Mouse (Mus musculus) liver, embryonic 14.5 days (tissue): ENCODE results near the gene Letmd1. TPM values are rescaled to one million over a fixed set of nuclear protein-coding genes. Genes with fewer than 3 reads are reported as not detected.
"Not testable (repeated sequence)": the region's sequence is repeated elsewhere in the genome, so short reads cannot be mapped to it uniquely, and the experiment has no call there.

Experiments
- ATAC-seq: fragments of 200-750 bp; cut with Nextera tagmentation; 2 replicates; pipeline ENCODE4 v1.8.0; 2017; ENCODE audit warnings: moderate number of reproducible peaks, mild to moderate bottlenecking, moderate library complexity; ENCODE audit not compliant: insufficient read depth
- DNase-seq, 3 experiments: peaks; one replicate each; pipeline ENCODE4 v3.0.0-alpha.2; 2012 to 2013; ENCODE audit warnings: low read depth in 3 of 3, low spot score in 3 of 3
- H3K27ac ChIP-seq: fragments of 300-500 bp; sonication (generic); 2 replicates; pipeline ENCODE4 v1.5.1; 2014; ENCODE audit warnings: moderate library complexity, mild to moderate bottlenecking, control low read depth, inconsistent platforms
- H3K27me3 ChIP-seq: fragments of 300-500 bp; sonication (generic); 2 replicates; pipeline ENCODE4 v1.6.1; 2014; ENCODE audit warnings: mild to moderate bottlenecking, low read length, moderate library complexity; ENCODE audit not compliant: control insufficient read depth, insufficient read depth
- H3K36me3 ChIP-seq: fragments of 300-500 bp; sonication (generic); replicated peaks from 2 replicates; pipeline ENCODE4 v1.6.1; 2014; ENCODE audit warnings: low read depth; ENCODE audit not compliant: control insufficient read depth, insufficient read depth
- H3K4me1 ChIP-seq, 2 experiments: fragments of 200-500 bp in 1 of 2; fragments of 300-500 bp in 1 of 2; sonication (generic) in 1 of 2; replicated peaks; 2 replicates each; pipeline ENCODE4 v1.6.1; 2012 to 2014; ENCODE audit warnings: antibody characterized with exemption in 1 of 2, inconsistent platforms in 1 of 2, low read length in 1 of 2; ENCODE audit not compliant: control insufficient read depth in 2 of 2, insufficient read depth in 2 of 2
- H3K4me2 ChIP-seq: fragments of 300-500 bp; sonication (generic); 2 replicates; pipeline ENCODE4 v1.6.1; 2014; ENCODE audit warnings: low read depth, mild to moderate bottlenecking, control low read depth, moderate library complexity
- H3K4me3 ChIP-seq, 2 experiments: fragments of 200-500 bp in 1 of 2; fragments of 300-500 bp in 1 of 2; sonication (generic) in 1 of 2; 2 replicates each; pipeline ENCODE4 v1.5.1; 2012 to 2014; ENCODE audit warnings: low read depth in 2 of 2, low read length in 2 of 2, mild to moderate bottlenecking in 2 of 2, control low read depth in 1 of 2, inconsistent platforms in 1 of 2, moderate library complexity in 1 of 2; ENCODE audit not compliant: insufficient read depth in 1 of 2
- H3K9ac ChIP-seq: fragments of 300-500 bp; sonication (generic); replicated peaks from 2 replicates; pipeline ENCODE4 v1.6.1; 2014; ENCODE audit warnings: mild to moderate bottlenecking, control low read depth, moderate library complexity
- H3K9me3 ChIP-seq: fragments of 300-500 bp; sonication (generic); 2 replicates; pipeline ENCODE4 v1.6.1; 2016; ENCODE audit warnings: low read length, mixed read lengths; ENCODE audit not compliant: control insufficient read depth
- CTCF ChIP-seq: IDR thresholded peaks from 2 replicates; pipeline ENCODE4 v1.5.1; 2016; ENCODE audit warnings: antibody characterized with exemption, low read depth, control low read depth
- EP300 ChIP-seq: IDR thresholded peaks from 2 replicates; pipeline ENCODE4 v1.6.1; 2016; ENCODE audit warnings: antibody characterized with exemption, low read depth
- whole genome bisulfite sequencing: fragments of 180-500 bp; shearing (Covaris S2); extraction: QIAGEN DNeasy Blood & Tissue Kit; methylation state at CpG from one replicate; pipeline ENCODE4 v1.1.7; 2014; ENCODE audit not compliant: insufficient replicate concordance; 5-methylcytosine and 5-hydroxymethylcytosine counted together
- polyA plus RNA-seq, 2 experiments: library from polyadenylated mRNA; depleted of rRNA in 1 of 2; stranded (reverse) in 1 of 2; unstranded in 1 of 2; fragments of >200 nt; fragmentation: Nextera tagmentation in 1 of 2; extraction: Ambion mirVana in 1 of 2; gene quantifications; 2 replicates each; pipeline versions ENCODE4 v1.2.1 to v1.2.3; 2012 to 2014

Letmd1 gene
- polyA plus RNA-seq, 2 experiments: 9.5 to 15.2 TPM

DNA sequence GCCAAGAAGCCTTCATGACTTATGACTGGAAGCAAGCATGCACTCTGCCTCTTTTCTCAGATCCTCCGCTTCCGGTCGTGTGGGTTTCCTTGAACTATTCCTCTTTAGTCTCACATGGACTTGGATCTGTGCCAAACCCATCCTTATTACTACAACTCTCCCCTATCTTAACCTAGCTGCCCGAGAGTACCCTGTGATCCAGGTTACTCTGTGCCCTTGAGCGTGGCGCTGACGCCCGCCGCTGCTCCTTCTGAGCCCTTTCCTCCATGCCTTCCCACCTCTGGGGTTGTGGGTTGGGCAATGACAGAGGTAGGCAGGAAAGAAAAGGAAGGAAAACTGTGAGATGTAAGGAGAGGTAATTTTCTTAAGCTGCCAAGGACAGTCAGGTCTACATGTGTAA lies 23.1 kb downstream of the Letmd1 start:
- ATAC-seq (no peak), DNase-seq (no peak)
- Histone ChIP-seq H3K9me3 (no peaks in the 10 kb centered on the region), H3K27ac (no peak overlapping the region), H3K9ac (no peak overlapping the region), H3K4me3 (no peak overlapping the region), H3K27me3 (peaks cover 7% of the 10 kb centered on the region), H3K4me2 (no peak overlapping the region), H3K36me3 (no peaks in the 10 kb centered on the region), H3K4me1 (peaks cover 0 to 8% of the 10 kb centered on the region in 2 experiments; a peak in 2 of 4 replicates)
- WGBS: 90% methylated on average over 9 of the region's 9 CpGs
- TF ChIP-seq EP300: no peak
- no peak for TF ChIP-seq CTCF

DNA sequence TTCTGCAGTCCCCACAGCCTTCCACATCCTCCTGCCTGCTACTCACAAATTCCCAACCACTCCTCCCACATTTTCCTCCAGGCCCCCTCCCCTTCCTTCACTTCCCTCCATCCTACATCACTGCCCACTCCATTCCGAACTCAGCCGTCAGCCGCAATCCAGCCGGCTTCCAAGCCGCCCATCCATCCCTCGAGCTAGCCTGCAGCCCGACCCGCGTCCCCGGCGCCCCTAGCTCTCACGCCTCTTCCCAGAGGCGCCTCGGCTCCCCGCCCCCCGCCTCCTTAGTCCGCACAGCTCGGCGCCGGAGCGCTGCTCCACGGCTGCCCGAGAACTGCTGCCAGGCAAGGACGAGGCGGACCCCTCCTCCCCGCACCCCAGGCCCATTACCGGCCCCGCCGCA lies 25.8 kb downstream of the Letmd1 start:
- DNase-seq: no peak
- TF ChIP-seq EP300: no peak
- TF ChIP-seq CTCF: no peak
- H3K9ac ChIP-seq: peak overlapping the region; percentile 58

DNA sequence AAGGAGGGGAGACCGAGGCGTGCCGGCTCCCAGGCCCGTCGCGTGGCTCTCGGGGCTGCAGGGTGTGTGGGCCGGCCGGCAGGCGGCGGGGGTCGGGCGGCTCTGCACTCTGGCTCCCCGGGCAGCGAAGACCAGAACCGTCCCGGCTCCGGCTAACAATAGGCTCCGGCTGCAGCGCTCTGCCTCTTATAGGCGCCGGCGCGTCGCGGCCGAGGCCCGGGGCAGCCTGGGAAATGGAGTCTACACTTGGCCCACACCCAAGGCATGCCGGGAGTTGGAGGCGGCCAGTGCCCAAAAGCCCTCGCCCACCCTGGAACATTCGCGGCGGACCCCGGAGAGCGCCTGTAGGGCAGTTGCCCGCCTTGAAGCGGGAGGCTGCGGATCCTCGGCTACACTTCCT lies 26.3 kb downstream of the Letmd1 start, which contains the start of gene Csrnp2:
Gene Csrnp2, minus strand, starts transcription at position 387 of the 400 bp plus-strand sequence.
- peaks cover 0 to 8% of the 10 kb centered on the region in 2 experiments; a peak in 2 of 4 replicates for H3K4me1 ChIP-seq
- H3K36me3 ChIP-seq: no peaks in the 10 kb centered on the region
- H3K27ac ChIP-seq: no peak within 1 kb of the TSS
- DNase-seq (peak; percentile 50 to 70 (median 62)), ATAC-seq (peak; percentile 92)
- H3K9ac ChIP-seq: peak within 1 kb of the TSS; percentile 58
- H3K4me2 ChIP-seq: peak within 1 kb of the TSS; percentile 95
- no peaks in the 10 kb centered on the region for H3K9me3 ChIP-seq
- WGBS: under 1% methylated on average over 40 of the region's 40 CpGs
- peaks cover 7% of the 10 kb centered on the region for H3K27me3 ChIP-seq
- no peak for TF ChIP-seq EP300
- no peak for TF ChIP-seq CTCF
- H3K4me3 ChIP-seq: peak within 1 kb of the TSS; percentile 57 to 70

More for the DNA sequence above, 25.8 kb downstream of the Letmd1 start:
- H3K27me3 ChIP-seq: peaks cover 7% of the 10 kb centered on the region
- H3K27ac ChIP-seq: no peak overlapping the region
- peaks cover 0 to 8% of the 10 kb centered on the region in 2 experiments; a peak in 2 of 4 replicates for H3K4me1 ChIP-seq
- no peaks in the 10 kb centered on the region for H3K9me3 ChIP-seq
- no peaks in the 10 kb centered on the region for H3K36me3 ChIP-seq
- peak overlapping the region; percentile 57 to 70 for H3K4me3 ChIP-seq
- ATAC-seq: peak; percentile 59
- peak overlapping the region; percentile 95 for H3K4me2 ChIP-seq
- under 1% methylated on average over 29 of the region's 29 CpGs for WGBS

DNA sequence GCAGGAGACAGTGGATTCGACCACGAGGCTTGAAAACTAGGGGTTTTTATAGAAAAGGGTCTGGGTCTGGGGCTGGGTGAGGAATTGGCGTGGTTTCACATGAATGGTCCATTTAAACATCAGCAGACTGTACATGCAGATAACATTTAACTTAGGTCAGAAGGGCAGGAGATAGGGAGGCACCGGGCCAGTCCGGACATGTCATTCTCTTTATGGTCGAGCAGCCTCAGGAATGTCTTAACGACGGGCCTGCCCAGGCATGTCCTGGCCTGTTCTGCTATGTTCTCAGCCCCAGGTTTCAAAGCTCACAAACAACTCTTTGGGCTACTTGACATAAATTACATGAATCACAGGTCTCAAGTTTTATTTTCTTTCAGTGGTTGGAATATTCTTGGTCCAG lies 30.7 kb downstream of the Letmd1 start:
- not testable (repeated sequence) for ATAC-seq, H3K4me1 ChIP-seq, H3K9ac ChIP-seq, H3K4me3 ChIP-seq, DNase-seq, H3K9me3 ChIP-seq, H3K36me3 ChIP-seq, H3K27ac ChIP-seq, H3K4me2 ChIP-seq, H3K27me3 ChIP-seq
- 67% methylated on average over 8 of the region's 8 CpGs for WGBS

DNA sequence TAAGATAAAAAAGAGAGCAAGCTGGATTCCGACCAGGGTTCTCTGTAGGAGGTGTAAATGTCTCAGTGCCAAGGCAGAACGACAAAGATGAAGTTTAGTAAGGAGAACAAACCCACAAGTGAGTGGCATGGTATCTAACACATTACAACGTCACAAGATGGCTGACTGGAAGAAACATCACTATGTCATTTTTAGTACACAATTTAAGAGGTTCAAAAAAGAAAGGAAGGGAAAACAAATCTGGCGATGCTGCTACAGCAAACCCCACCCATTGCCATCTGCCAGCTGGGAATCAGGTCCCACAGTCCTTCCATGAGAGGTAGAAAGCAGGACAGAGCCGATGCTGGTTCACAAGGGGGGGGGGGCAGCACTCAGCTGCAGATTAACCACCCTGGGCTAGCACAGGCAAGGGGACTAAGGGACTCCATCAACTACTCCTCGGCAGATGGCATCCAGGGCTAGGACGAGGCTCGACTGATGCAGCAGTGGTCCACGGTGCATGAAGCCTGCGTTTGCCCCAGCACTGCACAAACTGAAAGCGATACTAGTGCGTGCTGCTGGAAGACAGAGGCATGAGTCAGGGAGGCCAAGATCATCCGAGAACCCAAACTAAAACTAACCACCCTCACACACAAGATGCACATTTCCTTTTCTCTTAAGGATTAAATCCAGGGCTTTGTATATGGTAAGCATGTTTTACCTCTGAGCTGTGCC lies 39.8 kb downstream of the Letmd1 start:
- DNase-seq (no peak), ATAC-seq (no peak)
- Histone ChIP-seq H3K27ac (no peak overlapping the region), H3K9me3 (no peaks in the 10 kb centered on the region), H3K27me3 (no peaks in the 10 kb centered on the region), H3K4me1 (no peaks in the 10 kb centered on the region), H3K4me3 (no peak overlapping the region), H3K9ac (no peak overlapping the region), H3K36me3 (no peaks in the 10 kb centered on the region; the same call in 1 of the 2 replicates), H3K4me2 (no peak overlapping the region)
- 73% methylated on average over 13 of the region's 13 CpGs for WGBS
- no peak for TF ChIP-seq EP300
- no peak for TF ChIP-seq CTCF
